Mouse (Mus musculus) urinary bladder, postnatal 36 days (tissue): ENCODE data around the gene Gpr157.

Experiments
- DNase-seq, 2 experiments: peaks; one replicate each; pipeline ENCODE4 v3.0.0; 2022; ENCODE audit warnings: low spot score in 2 of 2, mixed read lengths in 1 of 2

The Gpr157 gene

GRCm38 (mm10) chr4:150109636-150110035 lies 22.5 kb downstream of the Gpr157 start:
- DNase-seq = no peak

- no peak for DNase-seq
Measured at GRCm38 (mm10) chr4:150110373-150110772, 23.2 kb downstream of the Gpr157 start.

- DNase-seq = peak; percentile 61 to 72
Measured at GRCm38 (mm10) chr4:150112867-150113266, 25.7 kb downstream of the Gpr157 start.

DNA sequence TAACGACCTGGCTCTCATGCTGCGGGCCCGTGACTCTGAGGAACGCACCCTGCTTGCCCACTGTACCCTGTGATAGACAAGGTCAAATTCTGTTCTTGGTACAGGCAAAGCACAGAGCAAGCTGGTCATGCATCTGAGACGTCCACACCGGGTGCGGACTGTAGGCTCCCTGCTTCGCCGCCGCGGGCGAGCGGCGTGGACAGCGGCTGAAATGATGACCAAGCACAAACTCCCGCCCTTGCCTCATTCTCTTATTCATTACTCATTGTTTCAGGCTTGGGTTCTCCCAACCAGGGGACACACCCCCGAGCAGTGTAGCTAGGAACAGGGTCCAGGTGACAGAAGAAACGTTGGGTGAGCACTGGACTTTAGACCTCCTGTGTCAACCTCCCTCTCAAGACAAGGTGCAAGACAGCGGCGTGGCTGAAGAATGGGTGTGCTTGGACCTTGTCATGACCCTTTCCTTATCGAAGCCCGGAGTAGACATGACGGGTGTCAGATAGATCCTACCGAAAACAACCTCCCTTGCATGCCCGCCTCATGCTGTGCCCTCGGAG lies 27.4 kb downstream of the Gpr157 start:
- DNase-seq = no peak

GRCm38 (mm10) chr4:150117311-150117710 lies 30.1 kb downstream of the Gpr157 start:
- no peak for DNase-seq

GRCm38 (mm10) chr4:150118163-150118562 lies 31.0 kb downstream of the Gpr157 start:
- DNase-seq = no peak

- no peak for DNase-seq
Measured at GRCm38 (mm10) chr4:150119055-150119454, 31.9 kb downstream of the Gpr157 start, which contains the start of gene Slc2a5. Slc2a5 (plus strand) TSS chr4:150119283.

DNA sequence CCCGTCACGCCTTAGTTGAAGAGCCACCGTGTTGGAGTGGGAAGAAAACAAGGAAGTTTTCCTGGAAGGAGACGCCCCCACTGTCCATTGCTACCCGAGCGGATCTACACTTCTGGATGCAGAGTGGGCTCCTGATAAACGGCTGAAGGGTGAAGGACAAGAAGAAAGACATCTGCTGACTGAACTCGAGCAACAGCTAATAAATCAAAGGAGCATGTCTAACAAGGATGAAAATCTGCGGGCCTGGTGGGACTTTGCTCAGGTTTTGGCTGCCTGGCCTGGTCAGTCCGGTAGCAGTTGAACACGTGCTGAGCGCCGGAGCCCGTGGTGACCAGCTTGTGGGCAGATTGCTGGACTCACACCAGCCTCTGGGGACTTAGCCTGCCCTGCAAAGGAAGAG lies 32.5 kb downstream of the Gpr157 start:
- DNase-seq = peak in 1 of 2 experiments; percentile 28

GRCm38 (mm10) chr4:150120173-150120833 lies 33.1 kb downstream of the Gpr157 start:
- no peak for DNase-seq

DNA sequence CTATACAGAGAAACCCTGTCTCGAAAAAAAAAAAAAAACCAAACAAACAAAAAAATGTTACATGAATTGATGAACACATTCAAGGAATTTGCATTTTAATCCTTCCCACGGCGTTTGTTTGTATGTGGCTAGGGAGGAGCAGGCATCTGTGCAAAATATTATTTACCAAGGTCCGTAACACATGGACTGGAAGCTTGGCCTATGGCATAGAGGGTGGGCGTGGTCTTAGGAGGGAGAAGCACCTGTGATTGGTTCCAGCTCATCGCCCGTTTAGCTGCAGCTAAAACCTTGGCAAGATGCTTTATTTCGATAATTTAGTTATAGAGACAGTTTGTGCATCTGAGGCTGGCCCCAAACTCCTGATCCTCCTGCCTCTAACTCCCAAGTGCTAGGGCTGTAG lies 34.3 kb downstream of the Gpr157 start:
- DNase-seq = no peak

DNA sequence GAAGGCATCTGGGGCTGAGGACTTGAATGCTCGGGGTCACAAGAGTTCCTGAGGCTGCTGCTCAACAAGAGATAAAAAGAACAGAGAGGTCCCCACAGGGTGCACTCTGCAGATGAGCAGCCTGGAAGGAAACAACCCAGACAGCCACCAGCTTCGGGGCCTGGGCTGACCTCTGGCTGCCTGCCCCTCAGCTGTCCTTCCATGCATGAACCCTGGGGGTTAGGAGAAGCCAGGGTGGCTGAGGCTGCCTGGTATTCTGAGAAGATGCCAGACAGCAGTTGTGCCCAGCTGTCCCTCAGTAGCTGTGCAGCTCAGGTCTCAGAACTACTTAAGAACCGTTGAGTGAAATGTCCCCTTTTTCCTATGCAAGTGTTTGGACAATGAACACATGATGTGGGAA lies 35.3 kb downstream of the Gpr157 start:
- DNase-seq = no peak

- DNase-seq = no peak
Measured at GRCm38 (mm10) chr4:150126373-150126772, 39.2 kb downstream of the Gpr157 start.

- DNase-seq = no peak
Measured at GRCm38 (mm10) chr4:150127894-150128293, 40.7 kb downstream of the Gpr157 start.

DNA sequence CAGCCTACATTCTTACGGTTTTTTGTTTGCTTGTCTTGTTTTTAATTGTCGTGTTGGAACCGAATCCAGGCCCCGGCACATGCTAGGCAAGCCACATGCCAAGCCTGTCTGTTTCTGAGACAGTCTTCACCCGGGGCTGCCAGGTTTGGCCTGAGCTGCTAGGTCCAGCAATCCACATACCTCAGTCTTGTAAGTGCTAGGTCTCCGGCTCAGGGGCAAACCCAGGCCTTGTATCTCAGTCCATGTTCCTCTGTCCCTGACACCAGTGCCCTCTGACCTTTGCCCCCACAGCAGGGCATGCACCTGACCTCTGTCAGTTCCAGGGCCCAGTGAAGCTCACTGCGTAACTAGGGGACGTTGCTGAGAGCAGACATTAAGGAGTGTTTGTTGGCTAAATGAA lies 41.4 kb downstream of the Gpr157 start:
- no peak for DNase-seq

DNA sequence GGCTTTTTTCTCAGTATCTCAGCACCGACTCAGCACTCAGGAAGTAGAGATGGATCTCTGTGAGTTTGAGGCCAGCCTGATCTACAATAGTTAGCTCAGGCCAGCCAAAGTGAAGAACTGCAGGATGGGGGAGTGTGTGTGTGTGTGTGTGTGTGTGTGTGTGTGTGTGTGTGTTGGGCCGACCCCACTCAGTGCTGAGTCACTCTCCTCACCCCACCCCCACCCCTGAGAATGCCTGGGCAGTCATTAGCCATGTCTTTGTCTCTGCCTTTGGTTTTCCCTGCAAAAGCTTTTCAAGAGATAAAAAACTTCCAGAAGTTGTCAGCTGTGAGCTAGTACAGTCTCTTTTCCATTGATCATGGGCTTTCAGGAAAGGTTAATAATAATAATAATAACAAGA lies 43.5 kb downstream of the Gpr157 start:
- DNase-seq = no peak

DNA sequence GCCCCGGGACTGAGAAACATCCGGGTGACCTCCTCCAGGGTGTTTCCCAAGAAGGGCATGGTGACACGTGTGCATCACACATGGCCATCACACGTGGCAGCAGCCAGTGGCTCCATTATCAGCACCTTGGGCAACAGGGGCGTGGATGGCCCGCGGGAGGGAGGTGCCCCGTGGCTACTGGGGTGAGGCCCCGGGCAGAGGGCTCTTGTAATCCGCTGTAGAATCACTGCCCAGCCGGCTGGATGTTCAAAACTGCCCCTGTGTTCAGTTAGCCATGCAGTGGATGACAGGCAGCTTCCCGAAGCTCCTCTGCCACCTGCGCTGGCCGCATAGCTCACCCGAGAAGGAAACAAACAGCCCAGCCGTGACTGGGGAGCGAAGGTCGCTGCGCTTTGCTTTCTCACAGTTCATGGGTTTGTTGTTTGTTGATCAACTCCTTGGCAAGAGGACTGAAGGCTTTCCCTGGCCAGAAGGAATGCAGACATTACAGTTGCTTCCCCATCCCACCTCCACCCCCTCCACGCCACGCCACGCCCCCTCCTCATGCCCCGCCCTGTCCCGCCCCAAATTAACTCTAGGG lies 45.6 kb downstream of the Gpr157 start:
- peak in 1 of 2 experiments; percentile 56 for DNase-seq

DNA sequence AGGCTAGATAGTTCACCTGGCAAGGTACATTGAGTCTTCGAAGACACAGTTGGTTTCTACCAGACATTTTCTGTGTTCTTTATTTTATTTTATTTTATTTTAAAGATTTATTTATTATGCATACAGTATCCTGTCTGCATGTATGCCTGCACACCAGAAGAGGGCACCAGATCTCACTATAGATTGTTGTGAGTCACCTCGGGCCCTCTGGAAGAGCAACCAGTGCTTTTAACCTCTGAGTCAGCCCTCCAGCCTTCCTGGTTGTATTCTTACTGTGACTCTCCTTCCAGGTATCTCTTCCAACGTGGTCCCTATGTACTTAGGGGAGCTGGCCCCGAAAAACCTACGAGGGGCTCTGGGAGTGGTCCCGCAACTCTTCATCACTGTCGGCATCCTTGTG lies 48.1 kb downstream of the Gpr157 start:
- no peak for DNase-seq

DNA sequence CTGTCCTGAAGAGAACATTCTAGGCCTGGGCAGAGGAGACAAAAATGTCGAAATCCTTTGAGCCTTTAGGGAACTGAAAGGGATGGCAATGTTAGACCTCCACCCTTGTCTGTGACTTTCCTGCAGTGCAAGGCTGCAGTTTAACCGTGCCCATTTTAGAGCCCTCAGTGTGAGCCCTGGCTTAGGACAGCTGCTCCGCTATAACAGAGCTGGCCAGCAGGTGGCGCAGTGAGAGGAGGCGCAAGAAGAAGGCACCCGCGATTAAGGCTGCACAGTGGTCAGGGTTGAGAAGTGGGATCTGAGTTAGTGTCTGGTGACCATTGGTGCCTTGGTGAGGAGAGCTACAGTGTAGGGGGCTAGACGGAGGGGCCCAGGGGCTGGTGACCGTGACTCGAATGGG lies 49.5 kb downstream of the Gpr157 start:
- DNase-seq = peak; percentile 46 to 70

DNA sequence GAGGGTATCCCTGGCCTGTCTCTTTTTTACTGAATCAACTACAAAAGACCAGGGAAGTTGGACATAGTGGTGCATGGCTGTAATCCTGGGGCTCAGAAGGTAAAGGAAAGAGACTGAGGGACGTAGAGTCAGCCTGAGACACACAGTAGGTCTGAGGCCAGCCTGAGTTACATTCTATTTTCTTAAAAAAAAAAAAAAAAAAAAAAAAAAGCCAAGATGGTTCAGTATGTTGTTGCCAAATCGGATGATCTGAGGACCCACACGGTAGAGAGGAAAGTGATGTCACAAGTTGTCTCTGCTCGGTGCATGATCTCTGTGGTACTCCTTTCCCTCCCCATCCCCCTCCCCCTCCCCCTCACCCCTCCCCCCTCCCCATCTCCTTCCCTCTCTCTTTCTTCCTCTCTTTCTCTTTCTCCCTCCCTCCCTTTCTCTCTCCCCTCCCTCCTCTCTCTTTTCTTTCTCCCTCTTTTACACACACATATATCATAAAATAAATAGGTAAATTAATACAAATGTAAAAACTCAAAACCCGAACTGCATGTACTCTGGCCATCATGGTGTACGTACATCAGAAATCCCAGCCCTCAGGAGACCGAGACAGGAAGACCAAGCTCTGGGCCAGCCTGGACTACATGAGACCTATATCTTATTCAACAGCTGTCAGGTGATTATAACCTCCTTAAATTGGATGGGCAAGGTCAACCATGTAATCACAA lies 50.4 kb downstream of the Gpr157 start:
- DNase-seq = no peak

- DNase-seq = peak; percentile 20 to 67
Measured at GRCm38 (mm10) chr4:150138084-150138543, 50.9 kb downstream of the Gpr157 start.

- no peak for DNase-seq
Measured at GRCm38 (mm10) chr4:150139090-150139489, 51.9 kb downstream of the Gpr157 start.

GRCm38 (mm10) chr4:150140346-150140745 lies 53.2 kb downstream of the Gpr157 start:
- no peak for DNase-seq

GRCm38 (mm10) chr4:150144242-150144641 lies 57.1 kb downstream of the Gpr157 start:
- DNase-seq = no peak
